Mouse (Mus musculus): Measurements from ENCODE around the gene Aak1. TPM values are rescaled to one million over a fixed set of nuclear protein-coding genes. Genes with fewer than 3 reads are reported as not detected.

The Aak1 gene
- polyA plus RNA-seq, 1 experiment from 2014 or later, result 21.8 TPM

GRCm38 (mm10) chr6:86950141-86950540, 100.8 kb downstream of the Aak1 start:
- H3K27ac ChIP-seq (ENCODE audit: low read length), result no peak overlapping the region
- H3K36me3 ChIP-seq (ENCODE audit: control insufficient read depth, insufficient read depth), result peaks cover 30% of the 10 kb centered on the region
- H3K4me1 ChIP-seq (ENCODE audit: control insufficient read depth, insufficient read depth, low read length), result no peaks in the 10 kb centered on the region
- WGBS, result 64% methylated on average over 1 of the region's 1 CpGs
- ATAC-seq (replicated peaks; ENCODE audit: extremely low read depth, insufficient read depth, low FRiP score), result no peak
- no peak overlapping the region for H3K9ac ChIP-seq (ENCODE audit: low read length)
- H3K27me3 ChIP-seq (ENCODE audit: control insufficient read depth, insufficient read depth, low read length), result no peaks in the 10 kb centered on the region
- H3K4me2 ChIP-seq (ENCODE audit: low read depth, low read length), result no peak overlapping the region
- H3K9me3 ChIP-seq (replicated peaks; ENCODE audit: control insufficient read depth, low read length), result no peaks in the 10 kb centered on the region
- no peak overlapping the region for H3K4me3 ChIP-seq (ENCODE audit: low read length)

- no peak overlapping the region for H3K4me2 ChIP-seq (ENCODE audit: low read depth, low read length)
- H3K36me3 ChIP-seq (ENCODE audit: control insufficient read depth, insufficient read depth), result peaks cover 27% of the 10 kb centered on the region
- no peaks in the 10 kb centered on the region for H3K27me3 ChIP-seq (ENCODE audit: control insufficient read depth, insufficient read depth, low read length)
- ATAC-seq (replicated peaks; ENCODE audit: extremely low read depth, insufficient read depth, low FRiP score), result no peak
- H3K9me3 ChIP-seq (replicated peaks; ENCODE audit: control insufficient read depth, low read length), result no peaks in the 10 kb centered on the region
- no peak overlapping the region for H3K4me3 ChIP-seq (ENCODE audit: low read length)
- 85% methylated on average over 1 of the region's 1 CpGs for WGBS
- no peak overlapping the region for H3K27ac ChIP-seq (ENCODE audit: low read length)
- no peak overlapping the region for H3K9ac ChIP-seq (ENCODE audit: low read length)
- no peaks in the 10 kb centered on the region for H3K4me1 ChIP-seq (ENCODE audit: control insufficient read depth, insufficient read depth, low read length)
These were observed 101.5 kb downstream of the Aak1 start for GRCm38 (mm10) chr6:86950733-86951255.

- no peak for ATAC-seq (replicated peaks; ENCODE audit: extremely low read depth, insufficient read depth, low FRiP score)
- Histone ChIP-seq H3K4me1 (ENCODE audit: control insufficient read depth, insufficient read depth, low read length) (no peaks in the 10 kb centered on the region), H3K27me3 (ENCODE audit: control insufficient read depth, insufficient read depth, low read length) (no peaks in the 10 kb centered on the region), H3K4me2 (ENCODE audit: low read depth, low read length) (no peak overlapping the region), H3K27ac (ENCODE audit: low read length) (no peak overlapping the region), H3K9ac (ENCODE audit: low read length) (no peak overlapping the region), H3K9me3 (replicated peaks; ENCODE audit: control insufficient read depth, low read length) (no peaks in the 10 kb centered on the region), H3K4me3 (ENCODE audit: low read length) (no peak overlapping the region), H3K36me3 (ENCODE audit: control insufficient read depth, insufficient read depth) (peaks cover 43% of the 10 kb centered on the region)
- 63% methylated on average over 3 of the region's 3 CpGs for WGBS
These were observed 106.4 kb downstream of the Aak1 start for GRCm38 (mm10) chr6:86955741-86956140.

- no peak for ATAC-seq (replicated peaks; ENCODE audit: extremely low read depth, insufficient read depth, low FRiP score)
- Histone ChIP-seq H3K27ac (ENCODE audit: low read length) (no peak overlapping the region), H3K4me3 (ENCODE audit: low read length) (no peak overlapping the region), H3K36me3 (ENCODE audit: control insufficient read depth, insufficient read depth) (peaks cover 45% of the 10 kb centered on the region), H3K9me3 (replicated peaks; ENCODE audit: control insufficient read depth, low read length) (no peaks in the 10 kb centered on the region), H3K4me1 (ENCODE audit: control insufficient read depth, insufficient read depth, low read length) (no peaks in the 10 kb centered on the region), H3K27me3 (ENCODE audit: control insufficient read depth, insufficient read depth, low read length) (no peaks in the 10 kb centered on the region), H3K9ac (ENCODE audit: low read length) (no peak overlapping the region), H3K4me2 (ENCODE audit: low read depth, low read length) (no peak overlapping the region)
These were observed 106.9 kb downstream of the Aak1 start for GRCm38 (mm10) chr6:86956206-86956605.

GRCm38 (mm10) chr6:86959006-86959405, 109.7 kb downstream of the Aak1 start:
- WGBS, result 95% methylated on average over 1 of the region's 1 CpGs
- Histone ChIP-seq H3K27ac (ENCODE audit: low read length) (no peak overlapping the region), H3K4me1 (ENCODE audit: control insufficient read depth, insufficient read depth, low read length) (no peaks in the 10 kb centered on the region), H3K27me3 (ENCODE audit: control insufficient read depth, insufficient read depth, low read length) (no peaks in the 10 kb centered on the region), H3K4me3 (ENCODE audit: low read length) (no peak overlapping the region), H3K9me3 (replicated peaks; ENCODE audit: control insufficient read depth, low read length) (no peaks in the 10 kb centered on the region), H3K4me2 (ENCODE audit: low read depth, low read length) (no peak overlapping the region), H3K9ac (ENCODE audit: low read length) (no peak overlapping the region), H3K36me3 (ENCODE audit: control insufficient read depth, insufficient read depth) (peaks cover 50% of the 10 kb centered on the region)
- ATAC-seq (replicated peaks; ENCODE audit: extremely low read depth, insufficient read depth, low FRiP score), result no peak

- Histone ChIP-seq H3K27me3 (ENCODE audit: control insufficient read depth, insufficient read depth, low read length) (no peaks in the 10 kb centered on the region), H3K36me3 (ENCODE audit: control insufficient read depth, insufficient read depth) (peaks cover 58% of the 10 kb centered on the region), H3K9me3 (replicated peaks; ENCODE audit: control insufficient read depth, low read length) (no peaks in the 10 kb centered on the region), H3K27ac (ENCODE audit: low read length) (no peak overlapping the region), H3K4me3 (ENCODE audit: low read length) (no peak overlapping the region), H3K4me2 (ENCODE audit: low read depth, low read length) (no peak overlapping the region), H3K4me1 (ENCODE audit: control insufficient read depth, insufficient read depth, low read length) (no peaks in the 10 kb centered on the region), H3K9ac (ENCODE audit: low read length) (no peak overlapping the region)
- 86% methylated on average over 7 of the region's 7 CpGs for WGBS
- ATAC-seq (replicated peaks; ENCODE audit: extremely low read depth, insufficient read depth, low FRiP score), result no peak
These were observed 114.8 kb downstream of the Aak1 start for GRCm38 (mm10) chr6:86963987-86964685.

GRCm38 (mm10) chr6:86967166-86967565, 117.8 kb downstream of the Aak1 start:
- H3K9me3 ChIP-seq (replicated peaks; ENCODE audit: control insufficient read depth, low read length), result no peaks in the 10 kb centered on the region
- no peak overlapping the region for H3K9ac ChIP-seq (ENCODE audit: low read length)
- no peaks in the 10 kb centered on the region for H3K27me3 ChIP-seq (ENCODE audit: control insufficient read depth, insufficient read depth, low read length)
- peaks cover 55% of the 10 kb centered on the region for H3K36me3 ChIP-seq (ENCODE audit: control insufficient read depth, insufficient read depth)
- ATAC-seq (replicated peaks; ENCODE audit: extremely low read depth, insufficient read depth, low FRiP score), result no peak
- H3K4me1 ChIP-seq (ENCODE audit: control insufficient read depth, insufficient read depth, low read length), result no peaks in the 10 kb centered on the region
- H3K4me3 ChIP-seq (ENCODE audit: low read length), result no peak overlapping the region
- no peak overlapping the region for H3K4me2 ChIP-seq (ENCODE audit: low read depth, low read length)
- 73% methylated on average over 2 of the region's 2 CpGs for WGBS
- no peak overlapping the region for H3K27ac ChIP-seq (ENCODE audit: low read length)

- no peaks in the 10 kb centered on the region for H3K27me3 ChIP-seq (ENCODE audit: control insufficient read depth, insufficient read depth, low read length)
- WGBS, result 95% methylated on average over 4 of the region's 4 CpGs
- H3K4me2 ChIP-seq (ENCODE audit: low read depth, low read length), result no peak overlapping the region
- no peak overlapping the region for H3K9ac ChIP-seq (ENCODE audit: low read length)
- no peak overlapping the region for H3K4me3 ChIP-seq (ENCODE audit: low read length)
- H3K27ac ChIP-seq (ENCODE audit: low read length), result no peak overlapping the region
- peaks cover 41% of the 10 kb centered on the region for H3K36me3 ChIP-seq (ENCODE audit: control insufficient read depth, insufficient read depth)
- ATAC-seq (replicated peaks; ENCODE audit: extremely low read depth, insufficient read depth, low FRiP score), result no peak
- no peaks in the 10 kb centered on the region for H3K4me1 ChIP-seq (ENCODE audit: control insufficient read depth, insufficient read depth, low read length)
- H3K9me3 ChIP-seq (replicated peaks; ENCODE audit: control insufficient read depth, low read length), result no peaks in the 10 kb centered on the region
These were observed 124.6 kb downstream of the Aak1 start for GRCm38 (mm10) chr6:86973956-86974355.

GRCm38 (mm10) chr6:86978156-86978908, 129.0 kb downstream of the Aak1 start:
- H3K4me2 ChIP-seq (ENCODE audit: low read depth, low read length), result no peak overlapping the region
- 62% methylated on average over 8 of the region's 8 CpGs for WGBS
- no peak overlapping the region for H3K4me3 ChIP-seq (ENCODE audit: low read length)
- H3K9me3 ChIP-seq (replicated peaks; ENCODE audit: control insufficient read depth, low read length), result no peaks in the 10 kb centered on the region
- no peak overlapping the region for H3K27ac ChIP-seq (ENCODE audit: low read length)
- no peaks in the 10 kb centered on the region for H3K27me3 ChIP-seq (ENCODE audit: control insufficient read depth, insufficient read depth, low read length)
- no peak overlapping the region for H3K9ac ChIP-seq (ENCODE audit: low read length)
- ATAC-seq (replicated peaks; ENCODE audit: extremely low read depth, insufficient read depth, low FRiP score), result no peak
- peaks cover 26% of the 10 kb centered on the region for H3K36me3 ChIP-seq (ENCODE audit: control insufficient read depth, insufficient read depth)
- no peaks in the 10 kb centered on the region for H3K4me1 ChIP-seq (ENCODE audit: control insufficient read depth, insufficient read depth, low read length)
